Mouse (Mus musculus) C2C12 (cell line): Measurements from ENCODE around the gene Podnl1.

ENCODE experiments used
- CTCF ChIP-seq: IDR thresholded peaks from one replicate; pipeline ENCODE4 v1.5.1; 2011; ENCODE audit not compliant: control insufficient read depth, insufficient read depth, insufficient read length
- MYOD1 ChIP-seq: IDR thresholded peaks from one replicate; pipeline ENCODE4 v1.6.1; 2011; ENCODE audit warnings: low read depth; ENCODE audit not compliant: control insufficient read depth, insufficient read length

GRCm38 (mm10) chr8:84178592-84178991, 52.8 kb downstream of the Podnl1 start:
- TF ChIP-seq MYOD1: no peak
- no peak for TF ChIP-seq CTCF
